Mouse (Mus musculus) heart, postnatal 36 days (tissue): ENCODE measurements around the gene Chst2. TPM values are rescaled to one million over a fixed set of nuclear protein-coding genes. Genes with fewer than 3 reads are reported as not detected.

Experiments
- DNase-seq, 2 experiments: peaks; one replicate each; pipeline ENCODE4 v3.0.0; 2021 to 2022
- intact Hi-C: fragments of 180-260 bp; cut with DNase I; formaldehyde crosslinking; loops from one replicate; pipeline ENCODE4 v1.15.1; 2025
- total RNA-seq, 2 experiments: library from RNA; stranded (reverse); gene quantifications; 2 replicates each; pipeline ENCODE4 v1.2.3; 2021

Gene Chst2
- total RNA-seq, 2 experiments from 2014 or later, result 1.1 to 1.4 TPM

DNA sequence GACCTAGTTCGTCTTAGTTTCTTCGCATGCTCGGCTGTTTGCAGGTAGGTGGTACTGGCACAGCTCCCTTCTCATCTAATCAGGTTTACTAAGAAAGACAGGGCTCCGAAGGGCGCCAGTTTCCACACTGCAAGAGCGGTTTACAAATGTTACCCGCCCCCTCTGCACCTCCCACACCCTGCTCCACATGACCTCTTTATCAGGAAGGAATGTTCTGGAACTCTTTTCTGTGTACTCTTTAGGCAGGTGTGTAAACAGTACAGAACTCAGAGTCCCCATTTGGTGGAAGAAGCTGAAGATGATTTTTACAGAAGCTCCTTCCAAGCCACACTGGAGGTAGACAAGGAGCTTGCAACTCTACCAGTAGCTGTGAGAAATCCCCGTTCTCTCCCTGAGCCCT, 31.2 kb downstream of the Chst2 start:
- no peak for DNase-seq
- intact Hi-C loops, result no loop called here

GRCm38 (mm10) chr9:95373741-95374140, 32.8 kb downstream of the Chst2 start:
- no peak for DNase-seq
- intact Hi-C loops, result no loop called here

DNA sequence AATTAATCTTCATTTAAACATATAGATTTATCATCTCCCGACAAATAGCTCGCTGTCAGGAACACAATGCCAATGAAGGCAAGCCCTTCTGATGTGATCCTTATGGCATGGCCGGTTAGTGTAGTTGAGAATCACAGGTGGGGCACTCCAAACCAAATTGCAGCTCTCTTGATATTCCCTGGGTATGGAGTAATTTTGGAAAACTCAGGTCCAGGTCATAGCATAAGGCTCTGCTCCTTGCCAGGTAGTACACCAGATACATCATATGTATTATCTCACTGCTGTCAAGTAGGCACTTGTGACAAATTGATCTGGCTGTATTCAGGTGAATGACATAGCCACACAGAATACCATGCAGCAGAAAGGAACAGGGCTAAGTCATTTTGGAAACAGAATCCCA, 40.6 kb downstream of the Chst2 start:
- DNase-seq, result no peak
- intact Hi-C loops, result no loop called here

- DNase-seq, result no peak
- intact Hi-C loops, result no loop called here
Observed at GRCm38 (mm10) chr9:95353829-95354391, 52.6 kb downstream of the Chst2 start.

- no peak for DNase-seq
- intact Hi-C loops, result no loop called here
Observed at GRCm38 (mm10) chr9:95351968-95352367, 54.6 kb downstream of the Chst2 start.

- DNase-seq, result no peak
- intact Hi-C loops, result no loop called here
Observed at GRCm38 (mm10) chr9:95350550-95350949, 56.0 kb downstream of the Chst2 start.

Other genes starting within 250 kb of the Chst2 start
- 10 to 100 TPM; 30.8 to 40.2 TPM for gene U2surp, start 105.3 kb upstream of the Chst2 start, total RNA-seq
- gene Paqr9, start 152.9 kb upstream of the Chst2 start, total RNA-seq, result 10 to 100 TPM; 47.4 to 47.5 TPM
- 10 to 100 TPM; 30.9 to 38.1 TPM for gene Pcolce2, start 230.9 kb upstream of the Chst2 start, total RNA-seq